Mouse (Mus musculus) cerebellum, postnatal 10 days (tissue): ENCODE data around the gene Rcc1.
A peak's percentile ranks its signal among the peaks of the same experiment; 100 is the strongest.

ENCODE experiments used
- DNase-seq, 2 experiments: peaks; one replicate each; pipeline ENCODE4 v3.0.0; 2021; ENCODE audit warnings: mixed read lengths in 2 of 2

Gene Rcc1

DNA sequence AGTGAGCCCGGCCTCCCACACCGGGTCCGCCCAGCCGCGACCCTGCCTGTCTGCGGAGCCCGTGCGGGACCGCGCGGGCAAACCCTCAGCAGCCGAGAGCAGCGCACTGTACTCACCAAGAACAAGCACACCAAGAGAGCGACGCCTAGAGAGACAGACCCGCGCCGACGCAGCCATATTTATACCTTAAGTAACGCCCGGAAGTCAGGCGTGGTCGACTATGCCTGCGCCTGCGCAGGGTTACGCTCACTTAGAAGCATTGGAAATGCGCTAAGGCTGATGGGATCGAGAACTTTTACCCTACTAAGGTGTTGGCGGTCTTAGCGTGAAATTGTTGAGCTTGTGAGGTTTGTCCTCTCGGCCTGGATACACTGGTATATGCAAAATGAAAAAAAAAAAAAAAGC, at the start of gene Rcc1:
Gene Rcc1 (minus strand): TSS at position 125 of the 405 bp plus-strand sequence.
- DNase-seq, result peak; percentile 84 to 91

DNA sequence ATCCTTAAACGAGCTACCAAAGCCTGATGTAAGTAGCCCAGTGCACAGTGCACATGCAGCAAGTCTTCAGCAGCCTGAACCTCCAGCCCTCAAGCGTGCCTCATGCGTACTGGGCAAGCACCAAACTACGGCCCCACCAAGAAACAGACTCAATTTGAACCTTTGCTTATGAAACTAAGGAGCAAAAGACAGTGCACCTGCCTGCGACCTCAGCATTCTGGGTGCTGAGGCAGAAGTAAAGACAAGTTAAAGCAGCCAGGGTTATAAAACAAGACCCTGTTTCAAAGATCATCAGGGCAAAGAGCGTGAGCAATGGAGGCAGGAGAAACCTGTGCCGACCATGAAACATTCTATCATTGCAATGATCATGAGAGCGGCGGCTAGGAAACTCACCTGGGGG, 47.6 kb upstream of the Rcc1 start:
- DNase-seq, result no peak

DNA sequence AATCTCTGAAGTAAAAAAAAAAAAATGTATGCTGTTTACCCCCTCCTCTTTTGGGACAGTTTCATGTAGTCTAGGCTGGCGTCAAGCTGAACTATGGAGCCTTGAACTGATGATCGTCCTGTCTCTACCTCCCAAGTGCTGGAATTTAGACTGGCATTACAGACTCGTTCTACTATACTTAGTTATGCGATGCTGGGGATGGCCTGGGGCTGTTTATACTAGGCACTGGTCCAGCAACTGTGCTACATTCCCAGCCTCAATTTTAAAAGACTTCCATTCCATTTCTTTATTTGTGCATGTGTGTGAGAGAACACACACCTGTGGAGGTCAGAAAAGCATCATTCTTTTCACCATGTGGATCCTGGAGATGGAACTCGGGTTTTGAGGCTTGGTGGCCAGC, 45.5 kb upstream of the Rcc1 start:
- DNase-seq, result no peak

DNA sequence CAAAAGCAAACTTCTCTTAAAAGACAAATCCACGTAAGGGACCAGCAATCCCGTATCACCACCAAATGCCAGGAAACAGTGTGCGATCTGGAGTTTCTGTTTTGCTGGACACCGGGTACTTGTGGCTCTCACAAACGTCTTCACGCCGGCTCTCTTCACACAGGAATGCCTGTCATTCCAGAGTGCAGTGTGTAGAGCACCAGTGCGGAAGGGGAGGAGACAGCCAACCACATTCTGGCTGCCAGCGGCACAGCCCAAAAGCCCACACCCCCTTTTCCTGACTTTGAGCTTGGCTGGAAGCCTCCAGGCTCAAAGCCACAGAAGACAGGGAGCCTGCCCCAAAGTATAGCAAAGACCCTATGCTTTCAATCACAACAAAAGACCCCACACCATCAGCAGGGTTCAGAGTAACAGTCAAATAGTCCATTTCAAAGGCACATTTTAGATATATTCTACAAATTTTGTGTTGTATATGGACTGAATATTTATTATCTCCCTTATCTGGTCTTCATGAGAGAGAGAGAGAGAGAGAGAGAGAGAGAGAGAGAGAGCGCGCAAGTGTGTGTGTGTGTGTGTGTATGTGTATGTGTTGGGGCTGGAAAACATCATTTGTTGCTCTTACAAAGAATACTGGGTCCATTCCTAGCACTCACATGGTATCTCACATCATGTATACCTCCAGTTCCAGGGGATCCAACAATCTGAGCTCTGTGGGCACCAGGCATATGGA, 44.8 kb upstream of the Rcc1 start:
- DNase-seq, result peak; percentile 39 to 59

DNA sequence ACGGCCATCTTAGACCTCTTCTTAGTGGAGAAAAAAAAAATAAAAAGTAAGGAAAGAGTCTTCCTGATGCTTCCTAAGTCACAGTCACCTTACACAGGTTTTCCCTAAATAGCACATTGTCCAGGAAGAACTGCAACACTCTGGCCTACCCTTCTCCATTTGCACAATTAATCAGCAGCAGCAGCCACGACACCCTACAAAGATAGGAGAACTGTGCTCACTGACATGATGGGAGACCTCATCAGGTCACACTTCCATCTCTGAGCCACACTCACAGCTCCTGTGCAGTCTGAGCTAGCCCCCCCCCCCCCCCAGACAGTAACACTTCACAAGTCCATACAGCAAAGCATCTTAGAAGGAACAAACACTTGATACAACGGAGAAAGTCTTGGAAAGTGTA, 43.7 kb upstream of the Rcc1 start:
- DNase-seq, result no peak

DNA sequence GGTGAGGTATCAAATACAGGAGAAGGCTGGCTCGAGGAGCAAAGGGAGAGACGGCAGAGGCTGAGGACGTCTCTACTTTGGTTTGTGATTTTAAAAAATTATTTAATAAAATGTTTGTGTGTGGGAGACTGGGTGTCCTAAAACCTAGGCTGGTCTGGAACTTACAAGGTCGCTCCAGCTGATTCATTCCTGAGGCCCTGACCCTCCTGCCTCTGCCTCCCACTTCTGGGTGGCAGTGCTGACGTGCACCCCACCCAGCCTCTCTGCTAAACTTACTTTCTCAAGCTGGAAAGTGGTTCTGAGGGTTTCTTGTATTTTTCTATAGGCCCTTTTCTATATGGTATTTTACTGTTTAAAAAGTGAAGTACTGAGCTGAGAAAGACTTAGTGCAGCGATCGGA, 42.8 kb upstream of the Rcc1 start:
- no peak for DNase-seq

DNA sequence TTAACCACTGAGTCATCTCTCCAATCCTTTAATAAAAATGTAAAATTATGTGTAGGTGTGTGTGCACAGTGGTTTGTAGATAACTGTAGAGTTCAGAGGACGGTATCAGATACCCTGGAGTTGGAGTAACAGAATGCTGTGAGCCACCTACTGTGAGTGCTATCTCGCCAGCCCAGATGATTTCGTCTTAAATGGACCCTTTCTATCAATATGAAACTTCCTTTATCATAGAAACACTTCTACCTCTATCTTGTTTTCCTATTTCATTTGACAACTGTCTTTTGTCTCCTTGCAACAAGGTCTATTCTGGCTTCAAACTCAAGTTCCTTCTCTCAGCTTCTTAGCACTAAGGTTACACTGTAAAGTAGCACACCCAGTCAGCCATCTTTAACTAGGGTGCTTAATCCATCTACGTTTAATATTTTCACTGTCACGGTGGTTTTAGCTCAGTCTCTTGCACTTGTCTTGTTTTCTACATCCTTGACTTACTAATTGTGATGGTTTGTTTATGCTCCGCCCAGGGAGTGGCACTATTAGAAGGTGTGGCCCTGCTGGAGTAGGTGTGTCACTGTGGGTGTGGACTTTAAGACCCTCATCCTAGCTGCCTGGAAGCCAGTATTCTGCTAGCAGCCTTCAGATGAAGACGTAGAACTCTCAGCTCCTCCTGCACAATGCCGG, 37.8 kb upstream of the Rcc1 start:
- no peak for DNase-seq

DNA sequence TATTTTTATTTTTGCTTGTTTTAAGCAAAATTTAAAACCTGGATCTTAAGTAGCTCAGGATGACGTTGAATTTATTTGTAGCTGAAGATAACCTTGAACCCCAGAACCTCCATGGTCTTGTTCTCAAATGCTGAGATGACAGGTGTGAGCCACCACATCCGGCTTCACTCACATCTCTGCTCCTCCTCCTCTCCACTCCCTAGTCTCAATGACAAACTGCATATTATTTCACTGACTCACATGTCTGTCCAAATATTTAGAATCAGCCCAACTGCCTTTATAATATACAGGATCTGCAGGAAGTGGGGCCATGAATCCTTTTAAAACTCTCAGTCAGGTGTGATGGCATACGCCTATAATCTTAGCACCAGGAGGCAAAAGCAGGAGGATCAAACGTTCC, 35.9 kb upstream of the Rcc1 start:
- DNase-seq, result no peak

DNA sequence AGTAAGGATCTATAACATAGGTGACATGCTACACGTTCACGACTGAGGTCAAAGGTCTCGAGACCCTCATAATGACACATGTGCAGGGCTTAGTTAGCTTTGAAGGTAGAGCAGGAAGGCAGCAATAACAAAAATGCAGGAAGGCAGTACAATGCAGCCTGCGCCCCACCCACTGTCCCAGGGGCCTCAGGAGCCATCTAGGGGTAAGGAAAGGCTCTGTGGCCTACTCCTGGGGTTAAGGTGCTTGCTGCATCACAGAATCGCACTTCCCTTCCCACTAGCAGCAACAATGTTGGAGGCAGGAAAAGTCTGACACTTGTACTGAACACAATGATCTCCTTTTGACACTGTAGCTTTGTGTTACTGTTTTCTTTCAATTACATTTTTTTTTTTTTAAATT, 34.2 kb upstream of the Rcc1 start:
- DNase-seq, result no peak

DNA sequence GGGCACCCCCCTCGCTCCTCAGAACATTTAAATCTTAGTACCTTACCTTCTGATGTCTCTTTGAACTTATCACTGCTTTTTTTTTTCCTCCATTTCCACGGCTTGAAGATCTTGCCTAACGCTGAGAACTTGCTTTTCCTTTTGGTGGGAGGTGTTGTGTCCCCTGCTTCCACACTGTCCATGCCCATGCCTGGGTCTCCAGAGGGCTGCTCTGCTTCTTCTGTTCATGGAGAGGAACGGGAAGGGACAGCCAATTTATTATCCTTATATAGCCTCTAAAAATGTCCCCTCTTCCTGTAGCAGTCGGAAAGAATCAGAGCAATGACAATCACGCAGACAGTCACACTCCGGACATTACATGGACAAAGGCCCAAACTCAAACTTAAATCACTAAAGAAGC, 33.4 kb upstream of the Rcc1 start:
- no peak for DNase-seq

DNA sequence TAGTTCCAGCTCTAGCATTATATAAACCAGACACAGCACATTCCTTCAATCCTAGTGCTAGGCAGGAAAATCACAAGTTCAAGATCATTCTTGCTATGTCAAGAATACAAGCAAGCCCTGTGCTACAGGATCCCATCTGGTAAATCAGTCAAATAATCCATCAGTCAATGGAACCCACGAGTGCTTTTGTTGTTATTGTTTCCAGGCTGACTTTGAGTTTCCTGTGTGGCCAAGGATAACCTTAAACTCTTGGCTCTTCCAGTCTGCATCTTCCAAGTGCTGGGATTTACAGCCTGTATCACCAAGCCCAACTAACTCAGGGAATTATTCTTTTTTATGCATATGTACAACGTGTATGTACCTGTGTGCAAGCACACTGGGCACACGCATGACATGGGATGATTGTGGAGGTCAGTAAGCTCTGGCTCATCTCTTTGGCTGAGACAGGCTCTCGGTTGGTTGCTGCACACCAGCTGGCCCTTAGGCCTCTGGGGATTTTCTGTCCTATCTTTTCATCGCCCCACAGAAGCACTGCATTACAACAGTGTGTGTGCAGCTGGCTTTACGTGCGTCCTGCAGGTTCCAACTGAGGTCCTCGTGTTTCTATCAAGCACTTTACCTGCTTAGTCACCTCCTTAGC, 32.5 kb upstream of the Rcc1 start:
- no peak for DNase-seq

DNA sequence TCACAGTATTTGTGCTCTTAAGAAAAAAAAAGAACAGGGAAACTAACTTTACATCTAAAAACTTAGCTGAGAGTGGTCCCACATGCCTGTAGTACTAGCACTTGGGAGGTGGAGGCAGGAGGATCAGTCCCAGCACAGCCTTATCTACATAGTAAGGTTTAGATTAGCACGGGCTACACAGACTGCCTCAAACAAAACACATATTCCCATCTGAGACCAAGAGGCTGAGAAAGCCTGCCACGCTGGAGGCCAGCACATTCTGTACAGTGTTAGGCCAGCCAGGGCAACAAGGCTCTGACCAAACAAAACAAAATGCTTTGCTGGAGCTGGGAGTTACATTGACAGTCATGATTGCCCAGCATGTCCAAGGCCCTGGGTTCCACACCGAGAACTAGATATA, 30.1 kb upstream of the Rcc1 start:
- DNase-seq, result no peak

DNA sequence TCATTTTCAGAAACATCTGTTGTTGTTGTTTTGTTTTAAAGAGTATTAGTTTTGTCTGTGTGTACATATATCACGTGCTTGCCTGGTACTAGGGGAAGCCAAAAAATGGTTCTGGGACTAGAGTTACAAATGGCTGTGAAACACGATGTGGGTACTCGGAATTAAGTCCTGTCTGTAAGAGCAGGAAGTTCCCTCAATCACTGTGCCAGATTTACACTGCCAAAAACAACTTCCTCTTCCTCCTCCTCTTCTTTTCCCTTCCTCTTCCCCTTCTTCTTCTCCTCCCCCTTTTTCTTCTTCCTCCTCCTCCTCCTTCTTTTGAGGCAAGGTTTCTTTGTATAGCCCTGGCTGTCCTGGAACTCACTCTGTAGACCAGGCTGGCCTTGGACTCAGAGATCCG, 28.9 kb upstream of the Rcc1 start:
- no peak for DNase-seq

DNA sequence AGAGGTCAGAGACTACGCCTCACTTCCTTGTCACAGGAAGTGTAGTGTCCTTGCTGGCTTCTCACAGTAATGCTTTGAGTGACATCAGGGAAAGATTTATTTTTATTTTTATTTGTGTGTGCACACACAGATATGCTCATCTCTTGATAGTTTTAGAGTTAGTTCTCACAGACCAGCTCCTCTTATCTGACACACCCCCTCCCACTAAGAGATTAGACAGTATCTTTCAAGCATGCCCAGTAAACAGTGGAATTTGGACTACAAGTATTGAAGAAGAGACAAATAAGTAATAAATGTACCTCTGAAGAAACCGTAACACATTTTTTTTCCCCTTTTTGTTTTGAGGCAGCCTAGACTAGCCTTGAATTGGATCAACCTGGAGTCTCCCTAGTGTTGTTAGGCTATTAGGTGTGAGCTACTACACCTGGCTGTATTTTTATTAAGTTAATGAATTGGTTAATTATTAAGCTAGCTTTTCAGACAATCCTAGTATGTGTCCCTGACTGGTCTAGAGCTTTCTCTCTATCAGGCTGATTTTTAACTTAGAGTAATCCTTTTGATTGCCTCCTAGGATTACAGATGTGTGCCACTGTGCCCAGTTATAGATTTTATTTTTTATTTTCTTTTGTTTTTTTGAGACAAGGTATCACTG, 27.7 kb upstream of the Rcc1 start:
- DNase-seq, result no peak

DNA sequence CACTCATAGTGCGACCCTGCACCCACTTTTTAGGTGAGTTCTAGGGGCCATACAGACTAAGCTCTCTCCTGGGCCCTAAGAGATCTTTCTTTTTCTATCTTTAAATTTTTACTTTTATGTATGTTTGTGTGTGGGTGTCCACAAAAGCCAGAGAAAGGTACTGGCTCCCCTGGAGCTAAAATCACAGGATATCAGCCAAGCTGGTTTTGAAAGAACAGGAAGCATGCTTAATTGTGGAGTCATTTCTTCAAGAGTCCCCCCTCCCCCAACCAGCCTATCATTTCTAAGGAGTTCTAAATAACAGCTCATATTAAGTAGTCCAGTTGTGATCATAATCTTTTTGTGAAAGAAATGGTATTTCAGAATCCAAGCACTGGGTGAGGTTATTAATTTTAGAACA, 20.4 kb upstream of the Rcc1 start:
- DNase-seq, result no peak

DNA sequence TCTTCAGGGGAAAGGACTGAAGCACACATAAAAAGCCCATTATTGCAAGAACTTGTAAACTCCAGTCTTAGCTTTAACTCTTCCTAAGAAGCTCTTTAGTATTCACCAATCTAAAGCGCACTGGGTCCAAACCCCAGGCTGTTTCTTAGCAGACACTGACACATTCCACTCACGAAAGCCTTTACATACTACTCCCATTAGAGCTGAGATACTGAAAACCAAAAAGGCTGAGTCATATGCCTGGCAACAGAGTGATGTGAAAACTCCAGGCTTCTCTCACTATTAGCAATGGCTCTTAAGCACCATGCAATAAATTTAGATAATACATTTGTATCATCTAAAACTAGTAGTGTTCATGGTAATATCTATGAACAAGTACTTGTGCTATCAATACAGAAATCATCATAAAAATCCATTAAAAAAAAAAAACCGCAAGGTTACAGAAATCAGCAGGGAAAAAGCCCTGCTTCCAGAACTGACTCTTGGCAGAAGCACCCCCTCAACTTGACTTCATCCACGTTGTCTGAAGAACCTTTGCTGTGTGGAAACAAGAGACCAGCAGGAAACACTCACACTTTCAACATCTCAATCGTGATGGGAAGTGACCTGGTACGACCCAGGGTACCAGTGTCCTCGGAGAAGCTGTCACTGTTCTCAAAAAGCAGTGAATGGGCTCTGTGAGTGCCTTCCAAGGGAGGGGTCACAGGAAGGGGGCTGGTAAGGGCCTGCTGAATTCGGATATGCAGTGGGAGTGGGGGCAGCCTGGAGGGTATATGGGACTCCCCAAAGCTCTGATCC, 16.7 kb upstream of the Rcc1 start:
- DNase-seq, result no peak

DNA sequence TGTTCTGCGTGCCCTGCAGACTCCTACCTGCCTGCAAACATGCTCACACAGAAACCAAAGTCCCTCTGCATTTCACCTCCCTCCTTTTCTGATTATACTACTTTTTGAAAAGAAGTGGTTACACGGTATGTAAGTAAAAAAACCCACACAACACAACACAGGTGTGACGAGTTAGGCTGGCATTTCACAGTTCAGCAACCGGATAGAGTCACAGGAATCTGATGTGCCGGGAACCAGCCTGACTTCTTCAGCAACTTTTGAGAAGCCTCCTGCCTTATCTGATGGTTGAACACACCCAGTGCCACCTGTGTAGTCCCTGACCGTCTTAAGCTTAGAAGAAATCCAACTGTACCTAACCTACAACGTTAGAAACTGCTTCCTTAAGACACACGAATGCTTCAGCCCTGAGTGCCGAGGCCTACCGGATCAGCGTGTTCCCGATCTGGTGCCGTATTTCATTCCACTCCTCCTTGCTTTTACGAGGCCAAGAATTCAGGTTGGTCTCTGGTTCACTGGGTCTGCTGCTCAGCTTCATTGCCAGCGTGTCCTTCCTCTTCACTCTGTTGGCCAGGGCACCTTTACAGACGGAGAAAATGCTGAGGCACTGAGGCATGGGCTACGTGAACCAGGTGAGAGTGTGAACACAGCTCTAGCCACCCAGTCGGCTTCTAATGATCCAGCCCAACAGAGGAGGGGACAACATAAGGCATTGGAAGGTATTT, 14.2 kb upstream of the Rcc1 start:
- DNase-seq, result no peak

DNA sequence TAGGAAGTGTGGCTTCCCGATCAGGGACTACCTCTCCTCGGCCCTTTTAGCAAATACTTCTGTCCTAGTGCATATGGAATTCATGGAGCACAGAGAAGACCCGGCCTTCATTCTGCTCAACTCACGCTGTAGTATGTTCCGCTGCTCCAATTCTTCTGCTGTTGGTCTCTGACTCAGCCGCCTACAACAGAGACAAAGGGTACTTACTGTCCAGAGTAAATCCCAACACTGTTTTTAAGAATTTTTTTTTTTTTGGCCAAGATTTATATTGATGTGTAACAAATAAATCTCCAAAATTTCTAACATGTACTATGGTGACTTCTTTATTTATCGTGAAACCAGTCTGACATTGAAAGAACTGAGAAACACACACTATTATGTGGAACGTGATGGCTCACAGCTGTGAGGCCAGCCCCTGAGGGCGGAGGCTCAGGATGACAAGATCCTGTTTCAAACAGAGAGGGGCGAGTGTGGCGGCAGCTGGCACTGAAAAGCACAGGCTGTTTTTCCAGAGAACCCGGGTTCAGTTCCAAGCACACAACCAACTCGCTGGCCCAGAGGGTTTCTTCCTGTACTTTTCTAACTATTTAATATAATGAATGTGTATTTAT, 12.2 kb upstream of the Rcc1 start:
- DNase-seq, result no peak

DNA sequence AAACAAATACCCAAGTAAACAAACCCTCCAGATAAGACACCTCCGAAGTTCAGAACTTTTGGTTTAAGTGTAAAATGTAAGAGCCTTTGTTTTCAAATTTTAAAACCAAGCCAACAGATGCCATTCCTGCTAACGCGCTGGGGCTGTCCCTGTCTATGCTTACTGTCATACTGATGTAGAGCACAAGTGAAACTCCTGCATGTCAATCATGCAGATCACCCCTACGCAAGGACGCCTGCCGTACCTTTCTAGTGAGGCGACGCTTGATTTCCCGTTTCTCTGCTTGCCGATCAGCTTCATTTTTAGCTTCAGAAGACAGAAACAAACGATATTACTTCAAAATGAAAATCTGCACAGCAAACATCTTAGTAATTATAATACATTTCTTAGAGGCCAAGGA, 10.1 kb upstream of the Rcc1 start:
- no peak for DNase-seq

DNA sequence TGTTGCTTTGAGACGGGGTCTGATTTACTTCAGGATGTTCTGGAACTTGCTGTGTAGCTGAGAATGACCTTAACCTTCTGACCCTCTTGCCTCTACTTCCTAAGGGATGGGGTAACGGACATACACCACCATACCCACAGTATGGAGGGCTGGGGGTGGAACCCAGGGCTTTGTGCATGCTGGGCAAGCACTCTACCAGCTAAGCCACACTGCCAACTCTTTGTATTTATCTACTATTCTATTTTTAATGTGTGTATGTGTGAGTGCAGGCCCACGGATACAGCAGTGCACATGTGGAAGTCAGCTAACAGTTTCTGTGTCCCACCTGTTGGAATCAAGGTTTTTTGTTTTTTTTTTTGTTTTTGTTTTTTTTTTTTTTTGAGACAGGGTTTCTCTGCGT, 6.1 kb upstream of the Rcc1 start:
- no peak for DNase-seq

DNA sequence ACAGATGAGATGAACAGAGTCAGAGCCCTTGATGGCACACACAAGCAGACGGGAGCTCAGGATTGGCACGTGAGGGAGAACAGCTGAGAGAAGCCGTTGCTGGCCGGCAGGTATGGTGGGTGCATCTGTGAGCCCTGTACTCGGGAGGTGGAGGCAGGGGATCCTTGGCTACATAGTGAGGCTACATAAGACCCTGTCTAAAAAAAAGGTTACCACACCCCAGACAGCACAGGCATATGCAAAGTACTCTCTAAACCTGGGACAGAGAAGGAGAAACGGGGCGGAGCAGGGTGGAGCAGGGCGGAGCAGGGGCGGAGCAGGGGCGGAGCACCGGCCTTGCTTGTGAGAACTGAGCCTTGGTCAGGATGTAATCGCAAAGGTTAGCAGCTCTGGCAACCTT, 2.8 kb upstream of the Rcc1 start:
- peak; percentile 54 to 59 for DNase-seq

DNA sequence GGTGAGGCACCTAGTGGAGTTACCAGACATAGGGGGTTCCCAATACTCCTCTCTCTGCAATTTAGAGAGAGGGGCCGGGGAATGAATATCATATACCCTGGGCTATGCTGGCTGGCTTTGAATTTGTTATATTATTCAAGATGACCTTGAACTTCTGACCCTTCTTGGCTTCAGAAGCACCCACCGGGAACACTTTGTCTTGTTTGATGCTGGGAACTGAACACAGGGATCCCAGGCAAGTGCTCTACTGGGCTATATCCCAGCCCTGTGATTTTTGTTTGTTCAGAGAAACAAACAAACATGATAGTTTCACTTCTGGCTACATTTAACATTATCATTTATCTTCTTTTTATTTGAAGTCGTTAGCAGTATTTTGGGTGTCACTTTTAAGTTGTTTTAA, 2.0 kb upstream of the Rcc1 start:
- DNase-seq, result no peak
